Mouse (Mus musculus) hindbrain, embryonic 11.5 days (tissue): ENCODE measurements around the gene Helz. TPM values are rescaled to one million over a fixed set of nuclear protein-coding genes. Genes with fewer than 3 reads are reported as not detected.
"Not testable (repeated sequence)": the region's sequence is repeated elsewhere in the genome, so short reads cannot be mapped to it uniquely, and the experiment has no call there.

ENCODE experiments used
- ATAC-seq: fragments of 200-750 bp; cut with Nextera tagmentation; 2 replicates; pipeline ENCODE4 v1.8.0; 2017; ENCODE audit warnings: mild to moderate bottlenecking, moderate TSS enrichment, moderate library complexity; ENCODE audit not compliant: low FRiP score
- DNase-seq: peaks from one replicate; pipeline ENCODE4 v3.0.0-alpha.2; 2015; ENCODE audit warnings: low spot score
- H3K27ac ChIP-seq: fragments of 300-500 bp; sonication (generic); 2 replicates; pipeline ENCODE4 v1.5.1; 2014; ENCODE audit warnings: mild to moderate bottlenecking, low read depth, low read length
- H3K27me3 ChIP-seq: fragments of 300-500 bp; sonication (generic); 2 replicates; pipeline ENCODE4 v1.6.1; 2014; ENCODE audit warnings: mild to moderate bottlenecking, low read length, moderate library complexity, mixed read lengths; ENCODE audit not compliant: control insufficient read depth, insufficient read depth
- H3K36me3 ChIP-seq: fragments of 300-500 bp; sonication (generic); 2 replicates; pipeline ENCODE4 v1.6.1; 2014; ENCODE audit warnings: mild to moderate bottlenecking, low read length, moderate library complexity, mixed read lengths; ENCODE audit not compliant: control insufficient read depth, insufficient read depth
- H3K4me1 ChIP-seq: fragments of 300-500 bp; sonication (generic); replicated peaks from 2 replicates; pipeline ENCODE4 v1.6.1; 2014; ENCODE audit warnings: low read length, mixed read lengths; ENCODE audit not compliant: control insufficient read depth, insufficient read depth
- H3K4me2 ChIP-seq: fragments of 300-500 bp; sonication (generic); replicated peaks from 2 replicates; pipeline ENCODE4 v1.6.1; 2014; ENCODE audit warnings: mild to moderate bottlenecking, low read depth, low read length
- H3K4me3 ChIP-seq: fragments of 300-500 bp; sonication (generic); 2 replicates; pipeline ENCODE4 v1.5.1; 2014; ENCODE audit warnings: low read depth, low read length
- H3K9ac ChIP-seq: fragments of 300-500 bp; sonication (generic); 2 replicates; pipeline ENCODE4 v1.6.1; 2014; ENCODE audit warnings: low read depth, low read length
- H3K9me3 ChIP-seq: fragments of 300-500 bp; sonication (generic); 2 replicates; pipeline ENCODE4 v1.6.1; 2016; ENCODE audit warnings: low read length; ENCODE audit not compliant: control insufficient read depth
- WGBS: fragments of 180-500 bp; shearing (Covaris S2); extraction: QIAGEN DNeasy Blood & Tissue Kit; methylation state at CpG from one replicate; pipeline ENCODE4 v1.1.7; 2014; 5-methylcytosine and 5-hydroxymethylcytosine counted together
- polyA plus RNA-seq: library from polyadenylated mRNA; unstranded; fragments of >200 nt; fragmentation: Nextera tagmentation; extraction: Ambion mirVana; gene quantifications from 2 replicates; pipeline ENCODE4 v1.2.1, GENCODE M21; 2014

Helz gene
- polyA plus RNA-seq, 1 experiment from 2014 or later, result 22.6 TPM

DNA sequence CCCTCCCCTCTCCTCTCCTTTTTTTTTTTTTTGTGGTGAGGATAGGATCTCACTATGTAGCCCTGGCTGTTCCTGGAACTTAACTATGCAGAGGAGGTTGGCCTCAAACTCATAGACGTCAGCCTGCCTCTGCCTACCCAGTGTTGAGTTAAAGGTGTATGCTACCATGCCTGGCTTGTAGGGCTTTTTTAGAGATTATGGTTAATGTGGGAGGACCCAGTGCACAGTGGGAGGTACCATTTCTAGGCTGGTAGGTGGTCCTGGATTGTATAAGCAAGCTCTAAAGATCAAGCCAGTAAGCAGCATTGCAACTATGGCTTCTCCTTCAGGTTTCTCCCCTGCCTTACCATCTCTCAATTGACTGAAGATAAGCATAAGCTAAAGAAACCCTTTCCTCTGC is 7.4 kb upstream of the Helz start:
- H3K36me3 ChIP-seq, result no peaks in the 10 kb centered on the region
- H3K4me2 ChIP-seq, result no peak overlapping the region
- H3K4me3 ChIP-seq, result no peak overlapping the region
- H3K9ac ChIP-seq, result no peak overlapping the region
- ATAC-seq (no peak), DNase-seq (no peak)
- H3K27me3 ChIP-seq, result no peaks in the 10 kb centered on the region
- 65% methylated on average over 1 of the region's 1 CpGs for WGBS
- H3K9me3 ChIP-seq, result no peaks in the 10 kb centered on the region
- no peak overlapping the region for H3K27ac ChIP-seq
- H3K4me1 ChIP-seq, result no peaks in the 10 kb centered on the region

DNA sequence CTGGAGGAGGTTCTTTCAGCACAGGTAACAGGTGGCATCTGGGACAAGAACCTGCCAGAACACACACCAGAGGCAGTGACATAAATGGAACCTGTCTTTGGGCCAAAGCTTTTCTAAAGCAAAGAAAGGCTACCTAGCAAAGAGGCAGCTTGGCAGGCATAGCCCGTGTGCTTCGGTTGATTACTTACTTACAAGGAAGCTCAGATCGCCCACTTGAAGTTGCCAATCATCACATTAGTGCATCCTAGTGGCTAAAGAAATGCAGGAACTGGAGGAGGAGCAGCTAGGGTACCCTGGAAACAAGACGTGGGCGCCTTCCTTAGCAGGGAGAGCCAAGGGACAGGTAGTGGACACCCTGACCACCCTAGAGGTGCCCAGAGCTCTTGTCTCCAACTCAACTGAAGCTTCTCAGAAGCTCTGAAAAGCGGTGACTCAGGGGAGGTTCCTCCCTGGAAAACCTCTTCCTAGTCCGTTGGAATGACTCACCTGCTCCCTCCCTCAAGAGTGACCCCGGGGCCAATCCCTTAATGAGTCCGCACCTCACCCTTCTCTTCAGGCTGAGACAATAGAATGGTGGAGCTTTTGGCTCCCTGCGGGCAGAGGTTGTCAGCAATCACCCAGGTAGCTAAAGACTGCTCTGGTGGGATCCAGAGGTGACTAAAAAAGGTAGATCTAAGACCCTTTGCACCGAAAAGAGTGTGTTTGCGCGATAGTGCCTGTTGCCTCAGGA is 1.8 kb upstream of the Helz start:
- ATAC-seq, result no peak
- Histone ChIP-seq H3K4me1 (0 out of 2 replicates have a peak, but pooled peaks cover 2% of the 10 kb centered on the region), H3K9ac (no peak overlapping the region; the same call in 1 of the 2 replicates), H3K9me3 (no peaks in the 10 kb centered on the region), H3K27ac (no peak overlapping the region), H3K4me3 (peak overlapping the region; percentile 96; the same call in 1 of the 2 replicates), H3K4me2 (peak overlapping the region; percentile 100), H3K27me3 (peaks cover 4% of the 10 kb centered on the region; the same call in 1 of the 2 replicates), H3K36me3 (no peaks in the 10 kb centered on the region)
- WGBS, result 23% methylated on average over 13 of the region's 13 CpGs
- DNase-seq, result peak; percentile 9

DNA sequence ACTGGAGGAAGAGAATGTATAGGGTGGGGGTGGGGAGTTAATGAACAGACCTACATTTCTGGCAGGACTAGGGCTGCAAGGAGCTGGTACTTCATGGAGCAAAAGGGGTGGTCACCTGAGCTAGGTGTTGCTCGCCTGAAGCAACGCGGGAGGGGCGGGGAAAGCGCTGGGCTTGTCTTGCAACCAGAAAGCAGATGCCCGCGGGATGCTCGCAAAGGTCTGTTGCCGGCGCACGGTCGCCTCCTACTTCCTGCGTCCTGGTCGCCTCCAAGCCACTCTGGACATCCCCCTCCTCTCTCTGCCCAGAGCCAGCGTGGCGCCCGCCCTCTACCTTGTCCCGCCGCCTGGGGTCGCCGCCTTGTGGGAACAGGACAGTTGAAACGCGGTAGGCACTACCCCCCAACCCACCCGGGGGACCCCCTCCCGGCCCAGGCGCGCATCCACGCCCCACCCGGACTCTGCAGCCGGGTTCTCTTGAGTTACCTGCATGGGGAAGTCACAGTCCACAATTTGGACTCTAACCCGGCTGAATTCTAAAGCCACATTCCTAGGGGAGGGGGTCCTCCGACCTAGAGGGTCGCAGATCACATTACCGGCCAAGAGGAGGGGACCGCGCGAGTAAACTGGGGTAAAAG is 946 bp upstream of the Helz start:
- peak overlapping the region; percentile 96 for H3K4me3 ChIP-seq
- no peaks in the 10 kb centered on the region for H3K36me3 ChIP-seq
- H3K9ac ChIP-seq, result peak overlapping the region; percentile 89
- DNase-seq (peak; percentile 74), ATAC-seq (peak; percentile 75)
- WGBS, result under 1% methylated on average over 36 of the region's 37 CpGs
- H3K4me2 ChIP-seq, result peak overlapping the region; percentile 100
- 0 out of 2 replicates have a peak, but pooled peaks cover 2% of the 10 kb centered on the region for H3K4me1 ChIP-seq
- H3K27me3 ChIP-seq, result peaks cover 4% of the 10 kb centered on the region; the same call in 1 of the 2 replicates
- no peaks in the 10 kb centered on the region for H3K9me3 ChIP-seq
- 0 out of 2 replicates have a peak overlapping the region, but pooled peaks have one; percentile 54 for H3K27ac ChIP-seq

DNA sequence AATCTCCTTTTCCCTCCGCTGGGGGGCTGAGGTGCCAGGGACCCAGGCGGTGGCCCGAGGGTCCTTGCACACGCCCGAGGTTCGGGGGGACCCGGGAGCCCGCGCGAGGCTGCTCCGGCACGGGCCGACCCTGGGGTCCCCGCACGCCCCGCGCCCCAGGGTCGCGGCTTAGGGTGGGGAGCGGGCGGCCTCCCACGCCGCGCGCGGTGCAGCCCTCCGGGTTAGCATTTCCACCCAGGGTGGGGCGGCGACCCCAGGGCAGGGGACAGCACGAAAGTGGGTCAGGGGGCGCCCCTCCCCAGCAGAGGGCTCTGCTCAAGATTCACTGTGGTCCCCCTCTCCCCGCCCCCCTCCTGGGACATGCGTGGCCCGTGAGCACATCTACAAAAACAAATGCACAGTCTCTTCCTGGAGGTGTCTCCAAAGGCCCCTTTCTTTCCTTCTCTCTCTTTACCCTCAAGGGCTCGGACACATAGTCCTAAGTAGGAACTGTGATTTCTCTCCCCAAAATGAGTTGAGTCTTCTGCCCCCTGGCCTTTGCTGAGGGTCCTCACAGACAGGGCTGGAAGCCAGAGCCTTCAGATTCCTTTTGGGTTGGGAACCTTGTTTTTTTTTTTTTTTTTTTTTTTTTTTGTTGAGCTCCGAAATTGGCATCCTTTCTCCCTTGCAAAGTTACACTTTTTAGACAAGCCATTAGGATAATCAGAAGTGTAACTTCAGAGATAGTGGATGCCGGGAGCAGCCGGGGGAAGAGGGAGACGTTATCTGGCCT is 660 bp downstream of the Helz start:
- H3K4me1 ChIP-seq, result 0 out of 2 replicates have a peak, but pooled peaks cover 2% of the 10 kb centered on the region
- peak overlapping the region; percentile 89 for H3K9ac ChIP-seq
- H3K4me3 ChIP-seq, result peak overlapping the region; percentile 96
- H3K27me3 ChIP-seq, result peaks cover 4% of the 10 kb centered on the region; the same call in 1 of the 2 replicates
- ATAC-seq (peak; percentile 60), DNase-seq (peak; percentile 64)
- peak overlapping the region; percentile 83 for H3K27ac ChIP-seq
- peak overlapping the region; percentile 100 for H3K4me2 ChIP-seq
- WGBS, result 8% methylated on average over 35 of the region's 39 CpGs
- no peaks in the 10 kb centered on the region for H3K9me3 ChIP-seq
- H3K36me3 ChIP-seq, result no peaks in the 10 kb centered on the region

DNA sequence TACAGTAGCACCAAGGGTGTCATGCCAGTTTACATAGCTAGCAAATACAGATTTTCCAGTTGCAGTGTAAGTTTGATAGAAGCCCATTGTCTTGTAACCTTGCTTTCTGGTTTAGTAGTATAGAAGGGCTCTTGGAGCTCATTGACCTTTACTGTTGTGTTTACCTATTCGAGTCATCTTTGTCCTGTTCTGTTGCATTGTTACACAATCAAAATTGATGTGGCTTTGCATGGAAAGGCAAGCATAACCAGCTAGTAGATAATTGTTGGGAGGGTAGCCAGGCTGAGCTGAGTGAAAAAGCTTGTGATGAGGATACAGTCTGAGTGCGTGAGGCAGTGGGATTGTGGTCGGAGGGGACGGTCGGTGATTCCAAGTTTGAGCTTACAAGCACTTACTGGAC is 12.1 kb downstream of the Helz start:
- H3K36me3 ChIP-seq, result 0 out of 2 replicates have a peak, but pooled peaks cover 2% of the 10 kb centered on the region

DNA sequence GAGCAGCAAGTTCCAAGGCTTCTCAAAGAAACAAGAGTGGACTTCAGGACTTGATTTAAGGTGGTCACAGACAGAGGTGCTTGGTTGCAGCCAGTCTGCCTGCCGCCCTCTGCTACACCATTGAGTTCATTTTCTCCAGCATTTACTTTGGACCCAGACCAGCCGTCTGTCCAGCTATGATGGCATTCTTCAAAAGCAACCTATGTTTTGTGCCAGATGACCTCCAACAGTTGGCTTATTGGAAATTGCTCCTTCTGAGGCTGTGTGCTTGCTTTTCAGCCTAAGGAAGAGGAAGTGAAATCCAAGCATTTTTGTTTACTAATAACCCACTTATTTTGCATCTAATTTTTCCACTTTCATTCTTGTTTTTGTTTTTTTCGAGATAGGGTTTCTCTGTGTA is 19.7 kb downstream of the Helz start:
- Histone ChIP-seq H3K9me3 (no peaks in the 10 kb centered on the region), H3K27ac (no peak overlapping the region), H3K4me3 (no peak overlapping the region), H3K36me3 (no peaks in the 10 kb centered on the region), H3K27me3 (no peaks in the 10 kb centered on the region), H3K4me2 (no peak overlapping the region), H3K9ac (no peak overlapping the region), H3K4me1 (no peaks in the 10 kb centered on the region)
- DNase-seq (no peak), ATAC-seq (no peak)
- 90% methylated on average over 3 of the region's 3 CpGs for WGBS

More for the DNA sequence above, 12.1 kb downstream of the Helz start:
- no peak overlapping the region for H3K27ac ChIP-seq
- H3K9ac ChIP-seq, result no peak overlapping the region
- no peak for ATAC-seq
- no peak for DNase-seq
- no peak overlapping the region for H3K4me2 ChIP-seq
- no peaks in the 10 kb centered on the region for H3K27me3 ChIP-seq
- no peak overlapping the region for H3K4me3 ChIP-seq
- 99% methylated on average over 5 of the region's 5 CpGs for WGBS
- no peaks in the 10 kb centered on the region for H3K4me1 ChIP-seq
- no peaks in the 10 kb centered on the region for H3K9me3 ChIP-seq

DNA sequence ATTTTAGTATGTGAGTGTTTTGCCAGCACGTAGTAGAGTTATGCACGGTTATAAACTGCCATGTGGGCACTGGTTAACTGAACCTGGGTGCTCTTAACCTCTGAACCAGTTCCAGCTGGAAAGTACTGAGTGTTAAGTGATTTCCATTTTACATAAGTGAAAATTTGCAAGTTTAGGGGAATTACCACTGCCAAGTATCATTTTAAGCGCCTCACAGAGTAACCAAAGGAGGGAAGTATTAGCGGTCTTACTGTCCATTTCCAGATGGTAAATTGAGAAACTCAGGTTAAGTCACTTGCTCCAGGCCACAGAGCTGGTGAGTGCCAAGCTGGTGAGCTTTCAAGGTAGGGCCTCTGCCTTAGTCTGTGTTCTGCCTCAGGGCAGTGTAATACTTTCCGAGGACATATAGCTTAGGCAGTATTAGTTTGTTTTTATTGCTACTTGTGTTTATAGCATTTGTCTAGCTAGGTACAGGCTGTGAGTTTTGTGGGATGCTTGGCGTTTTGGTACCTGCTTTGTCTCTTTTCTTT is 20.8 kb downstream of the Helz start:
- Histone ChIP-seq H3K4me3 (no peak overlapping the region), H3K36me3 (no peaks in the 10 kb centered on the region), H3K4me2 (no peak overlapping the region), H3K9ac (no peak overlapping the region), H3K9me3 (no peaks in the 10 kb centered on the region), H3K27ac (no peak overlapping the region), H3K27me3 (no peaks in the 10 kb centered on the region), H3K4me1 (no peaks in the 10 kb centered on the region)
- ATAC-seq (no peak), DNase-seq (no peak)
- WGBS, result 95% methylated on average over 6 of the region's 6 CpGs

DNA sequence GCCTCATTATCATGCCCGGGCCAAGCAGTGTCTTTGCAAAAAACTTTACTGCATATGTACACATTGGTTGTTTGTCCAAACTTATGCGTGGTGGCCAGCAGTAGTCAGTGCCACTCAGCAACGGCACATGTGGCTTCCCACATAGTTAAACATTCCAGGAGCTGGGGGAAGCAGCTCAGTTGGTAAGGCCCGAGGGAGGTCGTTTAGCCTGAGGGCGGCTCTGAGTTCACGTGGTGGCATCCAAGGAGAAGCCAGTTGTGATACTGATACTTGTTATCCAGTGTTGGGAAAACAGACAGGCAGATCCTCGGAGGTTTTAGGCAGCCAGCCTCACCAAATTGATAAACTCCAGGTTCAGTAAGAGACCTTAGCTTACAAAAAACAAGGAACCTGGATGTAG is 23.2 kb downstream of the Helz start:
- not testable (repeated sequence) for H3K9ac ChIP-seq, H3K27me3 ChIP-seq, H3K27ac ChIP-seq, DNase-seq, H3K9me3 ChIP-seq, H3K36me3 ChIP-seq, H3K4me1 ChIP-seq, ATAC-seq, H3K4me2 ChIP-seq, H3K4me3 ChIP-seq
- 84% methylated on average over 8 of the region's 8 CpGs for WGBS
